Mouse (Mus musculus): ENCODE measurements around the gene Pyy. TPM values are rescaled to one million over a fixed set of nuclear protein-coding genes. Genes with fewer than 3 reads are reported as not detected.

The Pyy gene
- polyA plus RNA-seq (2014; fragmentation: Illumina TruSeq; extraction: RNeasy Lipid Tissue Mini Kit (QIAGEN cat#74804); ENCODE audit: low replicate concordance) = not detected

DNA sequence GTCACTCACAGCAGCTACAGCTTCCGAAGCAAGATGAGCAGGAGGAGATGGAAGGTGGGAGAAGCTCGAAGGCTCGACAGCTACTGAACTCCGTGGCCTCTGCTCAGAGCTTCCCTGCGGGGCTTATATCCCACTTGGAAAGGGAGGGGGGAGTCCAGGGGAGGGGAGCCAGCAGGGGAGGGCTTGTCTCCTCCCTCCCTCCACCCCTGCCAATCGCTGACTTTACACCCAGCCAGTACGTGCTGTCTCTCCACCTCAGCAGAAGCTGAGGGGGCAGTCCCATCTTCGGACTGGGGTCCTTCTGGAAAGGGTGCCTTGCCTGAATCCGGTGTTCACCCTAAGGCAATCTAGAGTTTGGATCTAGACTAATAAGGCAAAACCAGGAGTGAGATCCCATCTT, at the start of gene Pyy:
Pyy (minus strand) TSS at position 101 of the 400 bp plus-strand sequence.

GRCm38 (mm10) chr11:102156039-102156785, 48.6 kb upstream of the Pyy start, which contains the start of gene Tmem101:
TSS of gene Tmem101 (minus strand) at chr11:102156404.

GRCm38 (mm10) chr11:102145471-102146001, 37.9 kb upstream of the Pyy start, which contains the start of gene Nags:
TSS of gene Nags (plus strand) at chr11:102145513.

DNA sequence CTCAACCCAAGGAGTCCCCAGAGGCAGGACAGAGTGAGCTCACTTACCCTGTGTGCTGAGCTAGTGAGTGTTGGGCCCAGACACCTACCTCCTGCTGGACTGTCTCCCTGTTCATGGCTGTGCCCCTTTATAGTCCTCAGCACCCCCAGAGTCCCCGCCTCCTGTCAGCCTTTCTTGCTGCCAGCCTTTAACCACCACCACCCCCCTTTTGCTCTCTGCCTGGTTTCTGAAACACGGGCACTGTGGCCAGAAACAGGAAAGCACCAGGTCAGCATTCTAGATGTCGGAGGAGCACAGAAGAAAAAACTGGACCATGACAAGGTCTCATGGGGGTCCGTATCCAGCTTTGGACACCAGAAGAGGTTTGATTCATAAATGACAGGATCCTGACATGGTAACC, 6.4 kb downstream of the Pyy start, which contains the start of gene Ppy:
Ppy (minus strand) TSS at position 101 of the 400 bp plus-strand sequence.

DNA sequence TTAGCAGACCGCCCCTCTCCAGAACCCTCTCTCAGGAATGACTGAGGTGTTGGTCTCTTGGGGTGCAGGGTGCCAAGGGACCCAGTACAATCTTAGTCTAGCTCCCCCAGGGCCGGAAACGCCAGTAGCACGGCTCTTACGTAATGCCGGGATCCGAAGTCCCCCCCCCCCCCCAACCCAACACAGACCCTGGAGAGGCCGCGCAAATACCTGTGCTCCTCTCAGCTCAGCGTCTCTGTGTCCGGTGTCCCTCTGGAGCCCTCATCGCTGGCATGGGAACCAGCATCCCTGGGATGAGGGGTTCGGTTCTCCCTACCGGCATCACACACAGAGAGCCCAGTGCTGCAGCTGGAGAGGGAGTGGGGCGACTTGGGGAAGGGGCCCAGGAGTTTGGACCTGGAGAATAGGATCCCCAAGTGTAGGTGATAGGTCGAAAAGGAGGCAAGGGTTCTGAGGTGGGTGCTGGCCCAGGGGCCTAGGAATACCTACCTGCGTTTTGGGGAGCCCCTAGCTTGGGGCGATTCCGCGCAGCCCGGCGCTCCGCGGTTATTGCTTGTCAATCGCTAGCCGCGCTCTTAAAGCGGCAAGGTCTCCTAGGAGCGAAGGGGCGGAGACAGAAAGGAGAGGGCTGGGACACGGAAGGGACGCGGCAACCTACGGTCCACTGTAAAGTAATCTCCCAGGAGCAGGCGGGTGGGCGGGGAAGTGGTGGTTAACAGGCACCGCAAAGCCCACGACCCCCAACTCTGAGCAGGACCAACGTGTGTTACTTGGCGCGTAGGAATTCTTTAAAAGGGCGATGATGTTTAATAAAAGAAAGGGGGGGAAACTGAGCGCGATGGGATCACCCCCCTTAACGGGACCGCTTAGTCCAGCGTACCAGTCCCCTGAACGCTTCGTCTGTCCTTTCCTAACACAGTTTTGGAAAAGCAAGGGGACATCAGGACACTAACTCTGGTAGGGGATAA, 19.4 kb downstream of the Pyy start, which contains the start of gene Mpp2:
Mpp2 (minus strand) TSS at position 585 of the 968 bp plus-strand sequence.

Other genes starting within 250 kb of the Pyy start
- 1.3 TPM for gene Meox1, start 213.5 kb downstream of the Pyy start, polyA plus RNA-seq (2014; fragmentation: Illumina TruSeq; extraction: RNeasy Lipid Tissue Mini Kit (QIAGEN cat#74804); ENCODE audit: low replicate concordance)
- gene Sost, start 140.8 kb downstream of the Pyy start, polyA plus RNA-seq (2014; fragmentation: Illumina TruSeq; extraction: RNeasy Lipid Tissue Mini Kit (QIAGEN cat#74804); ENCODE audit: low replicate concordance) = not detected
- not detected for gene Cfap97d1, start 123.6 kb downstream of the Pyy start, polyA plus RNA-seq (2014; fragmentation: Illumina TruSeq; extraction: RNeasy Lipid Tissue Mini Kit (QIAGEN cat#74804); ENCODE audit: low replicate concordance)
- gene Dusp3, start 120.8 kb downstream of the Pyy start, polyA plus RNA-seq (2014; fragmentation: Illumina TruSeq; extraction: RNeasy Lipid Tissue Mini Kit (QIAGEN cat#74804); ENCODE audit: low replicate concordance) = 5.8 TPM
- gene Mpp3, start 79.4 kb downstream of the Pyy start, polyA plus RNA-seq (2014; fragmentation: Illumina TruSeq; extraction: RNeasy Lipid Tissue Mini Kit (QIAGEN cat#74804); ENCODE audit: low replicate concordance) = 0.30 TPM
- 3.2 TPM for gene Cd300lg, start 66.3 kb downstream of the Pyy start, polyA plus RNA-seq (2014; fragmentation: Illumina TruSeq; extraction: RNeasy Lipid Tissue Mini Kit (QIAGEN cat#74804); ENCODE audit: low replicate concordance)
- gene Mpp2, start 19.3 kb downstream of the Pyy start, polyA plus RNA-seq (2014; fragmentation: Illumina TruSeq; extraction: RNeasy Lipid Tissue Mini Kit (QIAGEN cat#74804); ENCODE audit: low replicate concordance) = not detected
- gene Ppy, start 6.5 kb downstream of the Pyy start, polyA plus RNA-seq (2014; fragmentation: Illumina TruSeq; extraction: RNeasy Lipid Tissue Mini Kit (QIAGEN cat#74804); ENCODE audit: low replicate concordance) = not detected
- 0.26 TPM for gene Nags, start 37.7 kb upstream of the Pyy start, polyA plus RNA-seq (2014; fragmentation: Illumina TruSeq; extraction: RNeasy Lipid Tissue Mini Kit (QIAGEN cat#74804); ENCODE audit: low replicate concordance)
- 2.4 TPM for gene Tmem101, start 48.6 kb upstream of the Pyy start, polyA plus RNA-seq (2014; fragmentation: Illumina TruSeq; extraction: RNeasy Lipid Tissue Mini Kit (QIAGEN cat#74804); ENCODE audit: low replicate concordance)
- 50.0 TPM for gene Lsm12, start 77.5 kb upstream of the Pyy start, polyA plus RNA-seq (2014; fragmentation: Illumina TruSeq; extraction: RNeasy Lipid Tissue Mini Kit (QIAGEN cat#74804); ENCODE audit: low replicate concordance)
- gene G6pc3, start 81.8 kb upstream of the Pyy start, polyA plus RNA-seq (2014; fragmentation: Illumina TruSeq; extraction: RNeasy Lipid Tissue Mini Kit (QIAGEN cat#74804); ENCODE audit: low replicate concordance) = 1.1 TPM
- gene Hdac5, start 122.3 kb upstream of the Pyy start, polyA plus RNA-seq (2014; fragmentation: Illumina TruSeq; extraction: RNeasy Lipid Tissue Mini Kit (QIAGEN cat#74804); ENCODE audit: low replicate concordance) = 1.2 TPM
- gene BC030867, start 141.1 kb upstream of the Pyy start, polyA plus RNA-seq (2014; fragmentation: Illumina TruSeq; extraction: RNeasy Lipid Tissue Mini Kit (QIAGEN cat#74804); ENCODE audit: low replicate concordance) = not detected
- gene Asb16, start 160.9 kb upstream of the Pyy start, polyA plus RNA-seq (2014; fragmentation: Illumina TruSeq; extraction: RNeasy Lipid Tissue Mini Kit (QIAGEN cat#74804); ENCODE audit: low replicate concordance) = not detected
- 6.1 TPM for gene Tmub2, start 177.1 kb upstream of the Pyy start, polyA plus RNA-seq (2014; fragmentation: Illumina TruSeq; extraction: RNeasy Lipid Tissue Mini Kit (QIAGEN cat#74804); ENCODE audit: low replicate concordance)
- gene Atxn7l3, start 188.8 kb upstream of the Pyy start, polyA plus RNA-seq (2014; fragmentation: Illumina TruSeq; extraction: RNeasy Lipid Tissue Mini Kit (QIAGEN cat#74804); ENCODE audit: low replicate concordance) = 5.4 TPM
- gene Ubtf, start 211.9 kb upstream of the Pyy start, polyA plus RNA-seq (2014; fragmentation: Illumina TruSeq; extraction: RNeasy Lipid Tissue Mini Kit (QIAGEN cat#74804); ENCODE audit: low replicate concordance) = 22.9 TPM